Mouse (Mus musculus) right cerebral cortex, postnatal 25 days (tissue): ENCODE data around the gene Nodal.

Experiments used
- DNase-seq: peaks from one replicate; pipeline ENCODE4 v3.0.0; 2022

Gene Nodal

GRCm38 (mm10) chr10:61417672-61418071, at the start of gene Nodal:
Gene Nodal (plus strand): TSS chr10:61417972.
- DNase-seq: no peak

DNA sequence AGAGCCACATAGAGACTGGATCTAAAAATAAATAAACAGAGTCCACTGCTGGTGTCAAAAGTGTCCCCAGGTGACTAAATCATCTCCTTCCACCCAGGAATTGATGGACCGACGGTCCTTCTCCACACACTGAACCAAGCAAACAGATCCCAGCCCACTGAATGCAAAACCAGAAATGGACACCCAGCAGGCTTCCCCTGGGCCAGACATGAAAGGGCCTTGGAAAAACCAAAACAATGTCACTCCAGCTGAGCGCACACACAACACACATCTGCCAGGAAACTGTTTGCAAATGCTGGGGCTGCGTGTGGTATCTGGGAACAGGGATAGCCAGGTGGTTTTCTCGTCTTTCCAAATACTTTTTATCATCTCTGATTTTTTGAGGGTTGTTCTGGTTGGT, 48.0 kb upstream of the Nodal start:
- DNase-seq: no peak

GRCm38 (mm10) chr10:61370273-61370979, 47.3 kb upstream of the Nodal start:
- DNase-seq: no peak

DNA sequence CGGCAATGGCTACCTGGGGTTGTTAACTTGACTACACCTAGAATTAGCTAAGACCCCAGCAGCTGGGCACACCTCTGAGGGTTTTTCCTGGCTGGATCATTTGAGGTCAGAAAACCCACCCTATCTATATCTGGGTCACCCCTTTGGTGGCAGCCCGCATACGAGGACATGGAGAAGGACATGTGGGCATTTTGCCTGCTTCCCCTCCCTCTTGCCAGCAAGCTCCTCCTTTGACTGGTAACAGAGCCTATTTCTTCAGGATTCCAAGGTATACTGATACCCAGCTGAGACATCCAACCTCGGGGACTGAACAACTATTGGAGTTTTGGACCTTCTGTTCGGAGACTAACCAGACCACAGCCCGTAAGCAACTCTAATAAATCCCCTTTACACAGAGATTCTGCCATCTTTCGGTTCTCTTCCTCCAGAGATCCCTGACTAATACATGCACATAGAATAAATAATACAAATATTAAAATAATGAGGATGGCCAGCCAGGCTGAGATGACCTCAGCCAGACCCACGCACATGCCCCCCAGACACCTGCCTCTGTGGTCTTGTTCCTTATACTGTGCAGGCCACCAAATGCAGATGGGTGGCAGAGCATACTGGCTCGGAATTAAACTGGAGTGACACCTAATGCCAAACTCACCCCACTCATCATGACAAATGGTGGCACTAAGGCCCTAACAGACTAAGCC, 45.7 kb upstream of the Nodal start:
- no peak for DNase-seq

DNA sequence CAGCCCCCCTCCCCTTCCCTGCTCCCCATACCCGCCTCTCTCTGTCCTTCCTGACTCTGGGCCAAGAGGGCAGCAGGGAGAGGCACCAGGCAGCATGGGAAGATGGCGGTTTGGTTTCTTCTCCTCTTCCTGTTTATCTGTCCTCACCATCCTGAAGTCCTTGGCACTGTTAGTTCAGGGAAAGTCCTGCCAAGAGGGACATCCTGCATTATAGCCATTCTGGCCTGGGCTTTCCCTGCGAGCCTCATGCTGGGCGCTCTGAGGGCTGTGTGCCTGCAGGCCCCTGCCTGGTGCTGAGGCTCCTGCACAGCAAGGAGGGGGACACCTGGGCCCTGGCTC, 45.2 kb upstream of the Nodal start:
- DNase-seq: no peak

DNA sequence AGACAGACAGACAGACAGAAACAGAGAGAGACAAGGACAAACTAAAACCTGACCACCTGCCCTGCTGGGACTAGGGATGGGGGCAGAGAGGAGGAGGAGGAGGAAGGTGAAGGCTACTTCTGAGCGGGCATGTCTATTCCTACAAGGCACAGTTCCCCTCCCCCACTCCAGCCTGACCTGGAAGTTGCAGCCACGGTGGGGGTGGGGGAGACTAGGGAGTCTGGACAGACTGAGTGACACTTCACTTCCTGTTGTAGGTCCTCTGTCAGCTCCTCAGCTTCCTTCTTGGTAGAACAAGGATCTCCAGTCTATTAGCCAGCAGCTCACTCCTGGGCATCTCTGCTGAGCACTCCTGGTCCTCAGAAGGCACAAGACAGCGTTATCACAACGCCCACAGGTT, 43.7 kb upstream of the Nodal start:
- no peak for DNase-seq

- no peak for DNase-seq
Measured at GRCm38 (mm10) chr10:61374771-61375481, 42.8 kb upstream of the Nodal start.

GRCm38 (mm10) chr10:61378050-61378449, 39.7 kb upstream of the Nodal start:
- DNase-seq: no peak

- no peak for DNase-seq
Measured at GRCm38 (mm10) chr10:61378698-61379097, 39.1 kb upstream of the Nodal start.

- DNase-seq: no peak
Measured at GRCm38 (mm10) chr10:61379340-61380040, 38.3 kb upstream of the Nodal start.

DNA sequence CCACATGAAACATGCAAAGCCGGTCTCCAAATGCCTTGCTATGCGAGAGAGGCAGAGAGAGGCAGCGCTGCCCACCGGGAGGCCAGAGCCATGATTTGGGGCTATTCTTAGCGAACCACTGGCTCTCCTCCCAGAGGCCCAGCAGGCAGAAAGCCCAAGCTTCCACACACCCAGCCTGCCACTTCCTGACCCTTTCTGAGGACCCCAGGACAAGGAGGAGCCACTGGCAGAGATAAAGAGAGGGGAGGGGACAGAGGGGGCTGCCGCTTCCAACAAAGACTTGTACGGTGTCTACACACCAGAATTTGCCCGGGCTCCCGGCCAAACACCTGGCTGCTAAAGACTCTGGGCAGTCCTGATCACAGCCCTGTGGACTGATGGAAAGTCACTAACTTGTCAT, 37.6 kb upstream of the Nodal start:
- DNase-seq: no peak

GRCm38 (mm10) chr10:61381823-61382222, 35.9 kb upstream of the Nodal start:
- DNase-seq: no peak

- no peak for DNase-seq
Measured at GRCm38 (mm10) chr10:61382281-61382731, 35.5 kb upstream of the Nodal start.

DNA sequence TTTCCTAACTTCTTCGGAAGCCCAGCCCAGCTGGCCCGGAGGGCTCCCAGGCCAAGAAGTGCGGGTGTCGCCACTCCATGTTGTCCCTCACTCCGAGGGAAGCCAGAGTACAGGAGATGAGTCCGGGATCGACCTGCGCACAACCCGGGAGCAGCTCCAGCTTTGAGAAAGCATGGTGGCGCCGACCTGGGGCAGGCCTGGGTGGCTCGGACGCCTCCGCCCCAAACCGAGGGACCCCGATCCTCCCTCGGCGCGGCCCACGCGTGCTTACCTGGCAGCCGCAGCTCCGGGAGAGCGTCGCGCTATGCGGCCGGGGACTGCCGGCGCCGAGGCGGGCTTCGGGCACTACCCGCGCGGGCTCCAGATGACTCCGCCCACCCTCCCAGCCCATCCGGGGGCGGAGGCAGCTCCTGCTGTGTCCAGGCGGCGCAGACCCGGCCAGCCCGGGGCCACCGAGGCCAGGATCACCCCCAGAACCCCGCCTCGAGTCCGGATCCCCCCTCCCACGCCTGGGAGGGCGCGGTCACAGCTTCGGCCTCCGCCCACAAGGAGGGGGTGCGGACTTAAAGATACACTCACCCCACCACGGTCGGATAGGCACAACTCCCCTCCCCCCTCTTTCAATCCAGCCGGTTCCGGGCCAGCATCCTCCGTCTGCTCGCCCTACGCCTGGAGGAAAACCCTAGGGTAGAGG, 34.6 kb upstream of the Nodal start, which contains the start of gene Pald1:
Gene Pald1 (minus strand): TSS at position 510 of the 694 bp plus-strand sequence.
- DNase-seq: peak; percentile 46

- DNase-seq: peak; percentile 26
Measured at GRCm38 (mm10) chr10:61383715-61384047, 34.1 kb upstream of the Nodal start.

DNA sequence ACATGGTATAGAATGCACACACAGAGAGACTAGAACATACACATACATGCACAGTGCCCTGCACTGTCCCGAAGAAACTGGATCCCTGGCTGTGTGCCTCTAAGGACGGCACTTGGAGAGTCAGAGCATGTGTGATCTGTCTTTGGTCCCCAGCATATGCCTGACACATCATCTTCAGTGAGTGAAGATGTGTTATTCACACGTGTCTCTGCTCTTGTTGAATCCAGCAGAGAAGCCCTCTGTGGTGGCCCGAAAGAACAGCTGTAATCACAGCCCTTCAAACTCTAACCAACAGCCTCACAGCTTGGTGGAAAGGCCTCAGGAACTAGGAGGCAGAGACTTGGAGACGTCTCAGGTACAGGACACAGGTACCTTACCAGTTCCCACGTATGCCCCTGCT, 32.6 kb upstream of the Nodal start:
- no peak for DNase-seq

GRCm38 (mm10) chr10:61386284-61386683, 31.5 kb upstream of the Nodal start:
- DNase-seq: no peak

GRCm38 (mm10) chr10:61389020-61389419, 28.8 kb upstream of the Nodal start:
- DNase-seq: no peak

- no peak for DNase-seq
Measured at GRCm38 (mm10) chr10:61390148-61390547, 27.6 kb upstream of the Nodal start.

DNA sequence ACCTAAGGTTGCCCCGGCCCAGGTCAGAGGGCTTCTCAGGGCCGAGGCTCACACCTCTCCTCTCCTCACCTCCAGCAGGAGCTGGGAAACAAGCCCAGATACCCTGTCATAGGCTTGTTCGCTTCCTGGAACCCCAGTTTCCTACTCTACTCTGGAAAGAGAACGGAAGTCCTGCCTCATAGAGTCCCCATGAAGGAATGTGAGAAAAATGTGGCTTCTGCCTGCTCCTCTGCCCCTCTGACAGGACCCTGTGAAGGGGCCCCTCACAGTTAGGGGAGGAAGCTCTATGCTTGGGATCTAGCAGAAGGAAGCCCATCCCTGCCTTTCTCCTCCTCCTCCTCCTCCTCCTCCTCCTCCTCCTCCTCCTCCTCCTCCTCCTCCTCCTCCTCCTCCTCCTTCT, 25.2 kb upstream of the Nodal start:
- DNase-seq: no peak

- no peak for DNase-seq
Measured at GRCm38 (mm10) chr10:61394476-61395136, 23.2 kb upstream of the Nodal start.

GRCm38 (mm10) chr10:61398125-61398524, 19.6 kb upstream of the Nodal start:
- no peak for DNase-seq
